Mouse (Mus musculus) limb, embryonic 15.5 days (tissue): ENCODE results near the gene Zmym1. TPM values are rescaled to one million over a fixed set of nuclear protein-coding genes. Genes with fewer than 3 reads are reported as not detected.

Experiments used
- polyA plus RNA-seq: library from polyadenylated mRNA; unstranded; fragments of >200 nt; fragmentation: Nextera tagmentation; extraction: Ambion mirVana; gene quantifications from 2 replicates; pipeline ENCODE4 v1.2.1, GENCODE M21; 2015

Zmym1 gene
- polyA plus RNA-seq, 1 experiment from 2014 or later = 18.5 TPM

Other genes starting within 250 kb of the Zmym1 start
- gene Zmym4, start 93.0 kb downstream of the Zmym1 start, polyA plus RNA-seq = 12.9 and 17.2 TPM in 2 replicates
- gene Sfpq, start 39.8 kb downstream of the Zmym1 start, polyA plus RNA-seq = 50.2 and 71.8 TPM in 2 replicates
- 18.0 and 22.0 TPM in 2 replicates for gene Zmym6, start 16.2 kb upstream of the Zmym1 start, polyA plus RNA-seq
- 12.2 and 13.0 TPM in 2 replicates for gene Tmem35b, start 62.5 kb upstream of the Zmym1 start, polyA plus RNA-seq
- gene Dlgap3, start 108.1 kb upstream of the Zmym1 start, polyA plus RNA-seq = 0.56 and 0.63 TPM in 2 replicates
- gene Smim12, start 182.6 kb upstream of the Zmym1 start, polyA plus RNA-seq = 53.0 and 53.1 TPM in 2 replicates